Mouse (Mus musculus): ENCODE measurements around the gene Rpl27a. TPM values are rescaled to one million over a fixed set of nuclear protein-coding genes. Genes with fewer than 3 reads are reported as not detected.

Gene Rpl27a
- polyA plus RNA-seq, 1 experiment from 2014 or later, result 82.1 TPM

GRCm38 (mm10) chr7:109566327-109566726, 47.4 kb downstream of the Rpl27a start:
- no peak overlapping the region for H3K4me2 ChIP-seq
- no peak overlapping the region for H3K4me3 ChIP-seq
- H3K27me3 ChIP-seq (replicated peaks), result no peaks in the 10 kb centered on the region
- H3K27ac ChIP-seq (replicated peaks), result no peak overlapping the region
- no peak overlapping the region for H3K9ac ChIP-seq
- H3K36me3 ChIP-seq, result peaks cover 36% of the 10 kb centered on the region
- H3K4me1 ChIP-seq, result peaks cover 62% of the 10 kb centered on the region
- no peaks in the 10 kb centered on the region for H3K9me3 ChIP-seq
- ATAC-seq (ENCODE audit: extremely low read depth, insufficient number of reproducible peaks, low FRiP score, low TSS enrichment), result no peak

GRCm38 (mm10) chr7:109566841-109567768, 48.2 kb downstream of the Rpl27a start:
- H3K27ac ChIP-seq (replicated peaks), result no peak overlapping the region
- H3K4me2 ChIP-seq, result no peak overlapping the region
- H3K36me3 ChIP-seq, result peaks cover 36% of the 10 kb centered on the region
- H3K4me1 ChIP-seq, result peaks cover 57% of the 10 kb centered on the region
- H3K9me3 ChIP-seq, result no peaks in the 10 kb centered on the region
- no peak overlapping the region for H3K4me3 ChIP-seq
- H3K9ac ChIP-seq, result no peak overlapping the region
- no peak for ATAC-seq (ENCODE audit: extremely low read depth, insufficient number of reproducible peaks, low FRiP score, low TSS enrichment)
- WGBS, result 53% methylated on average over 11 of the region's 11 CpGs
- no peaks in the 10 kb centered on the region for H3K27me3 ChIP-seq (replicated peaks)

DNA sequence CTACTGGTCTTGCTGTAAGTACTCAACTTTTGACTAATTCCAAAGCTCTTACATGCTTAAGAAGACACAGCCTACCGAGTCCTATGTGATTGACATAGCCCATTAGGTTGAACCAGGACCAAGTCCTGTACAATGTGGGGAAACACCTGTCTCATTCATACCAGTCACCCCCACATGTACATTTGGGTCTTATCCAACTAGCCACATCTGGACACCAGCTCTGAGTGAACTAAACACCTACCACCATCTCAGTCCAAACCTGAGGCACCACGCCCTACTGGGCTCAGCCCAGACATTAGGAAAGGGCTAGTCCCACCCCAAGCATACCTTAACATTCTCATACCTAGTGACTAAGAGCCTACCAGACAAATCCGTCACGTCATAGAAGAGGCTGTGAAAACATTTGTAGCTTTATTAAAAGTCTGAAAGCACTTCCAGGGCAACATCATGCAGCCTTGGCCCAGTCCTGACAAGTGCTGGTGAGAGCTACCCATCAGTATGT, 49.5 kb downstream of the Rpl27a start:
- H3K4me3 ChIP-seq, result no peak overlapping the region
- H3K4me2 ChIP-seq, result no peak overlapping the region
- no peaks in the 10 kb centered on the region for H3K27me3 ChIP-seq (replicated peaks)
- H3K9me3 ChIP-seq, result no peaks in the 10 kb centered on the region
- H3K4me1 ChIP-seq, result peaks cover 46% of the 10 kb centered on the region
- no peak overlapping the region for H3K27ac ChIP-seq (replicated peaks)
- no peak overlapping the region for H3K9ac ChIP-seq
- peaks cover 36% of the 10 kb centered on the region for H3K36me3 ChIP-seq
- 84% methylated on average over 4 of the region's 4 CpGs for WGBS
- no peak for ATAC-seq (ENCODE audit: extremely low read depth, insufficient number of reproducible peaks, low FRiP score, low TSS enrichment)

Small RNA genes within 50 kb of the gene (microRNA-seq; reads per million reads assigned to microRNA genes)
- gene Gm47284, result not detected

Other genes with a start within 250 kb of the Rpl27a start
- 0.11 TPM in 1 of 2 replicates, not detected in the other for gene Stk33, start 80.1 kb upstream of the Rpl27a start, polyA plus RNA-seq (2015; fragmentation: Nextera tagmentation; extraction: Ambion mirVana)
- gene Trim66, start 11.0 kb upstream of the Rpl27a start, polyA plus RNA-seq (2015; fragmentation: Nextera tagmentation; extraction: Ambion mirVana), result not detected in 2 replicates
- 30.2 and 30.6 TPM in 2 replicates for gene St5, start 184.5 kb downstream of the Rpl27a start, polyA plus RNA-seq (2015; fragmentation: Nextera tagmentation; extraction: Ambion mirVana)
- gene Akip1, start 184.5 kb downstream of the Rpl27a start, polyA plus RNA-seq (2015; fragmentation: Nextera tagmentation; extraction: Ambion mirVana), result 29.4 and 33.8 TPM in 2 replicates
- gene BC051019, start 204.7 kb downstream of the Rpl27a start, polyA plus RNA-seq (2015; fragmentation: Nextera tagmentation; extraction: Ambion mirVana), result 0.09 and 0.12 TPM in 2 replicates
- not detected in 2 replicates for gene Ascl3, start 212.6 kb downstream of the Rpl27a start, polyA plus RNA-seq (2015; fragmentation: Nextera tagmentation; extraction: Ambion mirVana)
- gene Tmem9b, start 233.7 kb downstream of the Rpl27a start, polyA plus RNA-seq (2015; fragmentation: Nextera tagmentation; extraction: Ambion mirVana), result 53.9 and 56.6 TPM in 2 replicates

All from heart, embryonic 13.5 days (tissue).